Mouse (Mus musculus) ovary, adult 18-20 months (tissue): ENCODE data around the gene Psmd11.
"Not testable (repeated sequence)": the region's sequence is repeated elsewhere in the genome, so short reads cannot be mapped to it uniquely, and the experiment has no call there.

ENCODE experiments used
- DNase-seq: peaks from one replicate; pipeline ENCODE4 v3.0.0; 2022; ENCODE audit warnings: low spot score, mixed read lengths

Psmd11 gene

DNA sequence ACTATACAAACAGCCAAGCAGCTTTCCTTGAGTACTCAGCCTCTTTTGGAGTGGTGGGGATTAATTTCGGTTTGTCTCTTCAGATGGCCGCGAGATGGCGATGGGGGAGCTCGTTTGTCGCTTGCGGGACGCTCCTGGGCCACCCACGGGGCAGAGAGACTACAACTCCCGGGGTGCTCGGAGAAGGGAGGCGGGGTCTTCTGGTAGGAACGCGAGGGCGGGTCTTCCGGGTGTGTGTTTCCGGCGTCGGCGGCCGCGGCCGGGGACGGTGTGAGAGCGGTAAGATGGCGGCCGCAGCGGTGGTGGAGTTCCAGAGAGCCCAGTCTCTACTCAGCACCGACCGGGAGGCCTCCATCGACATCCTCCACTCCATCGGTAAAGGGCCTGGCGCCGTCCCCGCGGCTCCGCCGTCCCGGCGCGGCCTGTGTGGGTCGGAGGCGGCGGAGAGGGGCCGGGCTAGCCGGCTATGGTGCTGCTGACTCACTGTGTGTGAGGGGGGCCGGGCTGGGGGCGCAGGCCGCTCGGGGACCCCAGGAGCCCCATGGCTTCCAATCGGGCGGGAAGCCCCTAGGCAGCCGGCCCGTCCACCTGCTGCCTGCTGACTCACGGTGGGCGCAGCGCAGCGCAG is at the start of gene Psmd11:
Gene Psmd11 (plus strand): TSS at position 235 of the 628 bp plus-strand sequence.
- DNase-seq: peak; percentile 93

GRCm38 (mm10) chr11:80379184-80379583 is 49.2 kb upstream of the Psmd11 start:
- DNase-seq: not testable (repeated sequence)

DNA sequence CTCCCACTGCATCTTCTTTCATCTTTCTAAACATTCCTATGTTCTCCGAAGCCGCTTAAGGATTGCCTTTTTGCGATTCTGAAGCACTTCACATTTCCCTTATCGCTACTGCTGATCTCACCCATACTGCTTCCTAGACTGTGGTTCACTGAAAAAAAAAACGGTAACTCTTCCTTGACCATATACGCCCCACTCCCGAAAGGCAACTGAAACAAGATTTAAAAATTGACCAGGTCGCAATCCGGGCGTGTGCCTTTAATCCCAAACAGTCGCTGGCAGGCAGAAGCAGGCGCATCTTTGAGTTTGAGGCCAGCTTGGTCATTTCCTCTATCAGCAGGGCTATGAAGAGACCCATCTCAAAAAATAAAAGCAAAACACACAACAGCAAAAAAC is 45.8 kb upstream of the Psmd11 start:
- no peak for DNase-seq

- peak; percentile 94 for DNase-seq
Measured at GRCm38 (mm10) chr11:80383019-80383625, 45.3 kb upstream of the Psmd11 start, which contains the start of gene Zfp207. TSS of gene Zfp207 (plus strand) at chr11:80383279.

DNA sequence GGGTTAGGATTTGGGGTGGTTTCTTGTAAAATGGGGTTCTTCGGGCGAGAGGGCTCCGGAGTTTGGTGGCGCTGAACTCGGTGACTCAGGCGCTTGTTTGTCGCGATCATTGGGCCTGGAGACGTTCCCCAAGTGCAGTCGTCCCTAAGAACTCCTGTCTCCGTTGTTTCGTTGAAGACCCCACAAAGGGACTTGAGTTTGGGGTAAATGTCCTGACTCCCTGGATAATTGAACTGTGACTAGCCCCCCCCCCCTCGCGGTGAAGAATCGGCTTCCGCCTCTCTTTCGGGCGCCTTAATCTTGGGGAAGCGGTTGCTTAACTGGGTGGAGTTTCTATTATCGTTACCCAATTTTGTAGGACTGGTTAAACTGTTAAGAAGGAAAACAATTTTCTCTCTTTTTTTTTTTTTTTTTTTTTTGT is 44.8 kb upstream of the Psmd11 start:
- no peak for DNase-seq

DNA sequence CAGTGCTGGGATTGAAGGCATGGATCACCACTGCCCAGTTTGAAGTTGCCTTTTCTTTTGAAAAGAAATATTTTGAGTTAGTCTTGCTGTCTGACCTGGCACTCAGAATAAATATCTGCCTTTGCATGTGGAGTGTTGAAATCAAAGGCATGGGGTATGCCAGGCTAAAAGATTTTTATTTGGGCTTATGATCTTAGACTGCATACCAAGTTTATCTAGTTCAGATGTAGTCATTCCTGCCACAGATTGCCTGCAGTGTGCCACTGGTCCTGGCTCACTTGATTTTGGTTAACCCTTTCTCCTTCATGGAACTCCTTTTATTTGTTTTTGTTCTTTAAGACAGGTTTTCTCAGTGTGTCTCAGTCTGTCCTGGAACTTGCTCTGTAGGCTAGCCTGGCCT is 44.0 kb upstream of the Psmd11 start:
- DNase-seq: no peak

DNA sequence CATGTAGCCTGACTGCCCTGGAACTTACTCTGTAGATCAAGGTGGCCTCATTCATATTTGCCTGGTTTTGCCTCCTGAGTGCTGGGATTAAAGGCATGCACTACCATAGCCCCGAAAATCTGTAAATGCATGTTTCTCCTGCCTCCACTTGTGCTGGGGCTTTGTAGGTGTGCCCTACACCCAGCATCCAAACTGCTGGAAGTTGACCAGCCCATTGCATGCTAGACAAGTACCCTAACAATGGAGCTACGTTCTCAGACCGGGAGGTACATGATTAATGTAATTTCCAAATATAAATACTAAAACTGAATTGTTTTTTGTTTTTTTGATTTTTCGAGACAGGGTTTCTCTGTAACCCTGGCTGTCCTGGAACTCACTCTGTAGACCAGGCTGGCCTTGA is 43.4 kb upstream of the Psmd11 start:
- DNase-seq: no peak

DNA sequence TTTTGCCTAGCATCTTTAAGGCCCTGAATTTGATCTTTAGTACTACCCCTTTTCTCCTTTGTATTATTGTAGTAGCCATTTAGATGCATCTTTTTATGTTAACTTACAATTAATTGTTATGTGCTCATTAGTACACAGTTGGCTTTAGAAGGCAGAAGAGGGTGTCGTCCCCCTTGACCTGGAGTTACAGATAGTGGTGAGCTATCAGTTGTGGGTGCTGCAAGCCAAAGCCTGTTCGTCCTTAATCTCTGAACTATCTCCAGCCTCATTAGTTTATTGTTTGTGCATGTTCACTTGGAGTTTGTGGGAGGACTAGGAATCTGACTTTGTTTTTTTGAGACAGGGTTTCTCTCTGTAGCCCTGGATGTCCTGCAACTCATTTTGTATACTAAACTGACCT is 41.6 kb upstream of the Psmd11 start:
- no peak for DNase-seq

GRCm38 (mm10) chr11:80389885-80390284 is 38.5 kb upstream of the Psmd11 start:
- no peak for DNase-seq

GRCm38 (mm10) chr11:80391407-80392120 is 36.9 kb upstream of the Psmd11 start:
- no peak for DNase-seq

DNA sequence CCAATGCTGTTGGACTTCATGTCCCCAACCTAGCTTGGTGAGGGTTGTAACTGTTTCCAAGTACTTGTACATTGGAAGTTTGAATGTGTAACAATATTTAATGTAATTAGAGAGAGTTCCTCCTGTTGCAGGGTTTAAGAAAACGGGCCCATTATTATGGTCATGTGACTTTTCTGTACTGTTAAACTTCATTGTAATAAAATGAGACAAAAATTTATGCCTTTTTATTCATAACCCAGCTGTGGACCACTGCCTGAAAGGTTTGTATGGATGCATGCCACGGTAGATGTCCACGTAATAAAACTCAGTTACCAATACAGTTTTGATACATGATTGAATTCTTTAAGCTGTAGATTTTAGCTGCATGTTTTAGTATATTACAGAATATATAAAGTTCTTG is 32.5 kb upstream of the Psmd11 start:
- no peak for DNase-seq

DNA sequence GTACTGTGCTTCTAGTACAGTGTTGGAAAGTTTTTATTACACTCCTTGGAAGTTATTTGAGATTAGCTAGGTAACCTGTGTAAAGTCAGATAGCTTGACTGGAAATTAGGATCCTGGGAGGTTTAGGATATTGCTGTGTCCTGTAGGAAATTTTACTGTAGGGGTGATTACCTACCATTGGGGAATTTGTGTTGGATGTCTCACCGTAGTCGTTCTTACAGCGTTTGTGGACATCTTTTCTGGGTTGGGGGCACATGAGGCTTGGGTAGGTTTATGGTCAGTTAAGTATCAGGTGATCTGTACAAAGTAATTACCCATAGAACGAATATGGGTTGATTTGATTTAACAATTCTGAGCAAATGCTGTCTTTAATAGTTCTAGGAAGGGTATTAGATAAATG is 31.8 kb upstream of the Psmd11 start:
- DNase-seq: no peak

DNA sequence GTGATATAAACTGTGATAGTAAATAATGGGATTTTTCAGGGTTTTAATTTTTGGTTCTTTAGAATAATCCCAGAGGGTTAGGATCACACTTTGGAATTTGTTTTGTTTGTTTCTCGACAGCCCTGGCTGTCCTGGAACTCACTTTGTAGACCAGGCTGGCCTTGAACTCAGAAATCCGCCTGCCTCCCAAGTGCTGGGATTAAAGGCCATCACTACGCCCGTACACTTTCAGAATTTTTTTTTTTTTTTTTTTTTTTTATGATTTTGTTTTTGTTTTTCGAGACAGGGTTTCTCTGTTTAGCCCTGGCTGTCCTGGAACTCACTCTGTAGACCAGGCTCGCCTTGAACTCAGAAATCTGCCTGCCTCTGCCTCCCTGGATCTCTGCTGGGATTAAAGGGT is 20.5 kb upstream of the Psmd11 start:
- not testable (repeated sequence) for DNase-seq

DNA sequence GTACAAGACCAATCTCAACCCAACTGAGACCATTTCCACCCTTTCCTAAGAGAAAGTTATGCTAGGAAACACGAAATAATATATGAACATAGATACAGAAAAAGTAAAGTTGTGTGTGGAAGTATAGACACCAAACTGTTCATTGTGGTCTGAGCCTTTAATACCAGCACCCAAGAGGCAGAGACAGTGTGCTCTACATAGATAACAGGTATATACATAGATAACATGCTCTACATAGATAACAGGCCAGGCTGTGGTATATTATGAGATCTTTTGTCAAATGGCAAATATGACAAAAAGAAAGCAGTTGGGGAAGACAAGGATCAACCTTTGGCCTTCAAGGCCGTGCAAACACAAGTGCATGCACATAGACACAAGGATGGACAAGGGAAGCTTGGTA is 18.0 kb upstream of the Psmd11 start:
- DNase-seq: no peak

DNA sequence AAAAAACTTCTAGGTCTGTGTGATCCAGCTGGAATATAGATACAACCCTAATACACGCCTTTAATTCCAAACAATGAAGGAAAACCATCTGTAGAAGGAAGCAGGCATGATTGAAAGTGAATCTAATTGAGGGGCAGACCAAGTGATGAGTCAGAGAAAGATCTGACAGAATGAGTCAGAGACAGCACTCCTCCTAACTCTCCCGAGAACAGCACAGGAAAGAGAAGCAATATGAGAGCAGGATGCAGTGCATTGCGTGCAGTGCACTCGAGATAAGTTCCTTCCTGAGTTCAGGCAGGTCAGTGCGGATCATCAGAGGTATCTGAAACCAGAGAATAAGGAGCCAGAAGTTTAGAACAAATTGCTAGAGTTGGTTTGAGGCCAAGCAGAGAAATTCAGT is 11.3 kb upstream of the Psmd11 start:
- no peak for DNase-seq

GRCm38 (mm10) chr11:80419743-80420142 is 8.7 kb upstream of the Psmd11 start:
- no peak for DNase-seq

GRCm38 (mm10) chr11:80420202-80420984 is 8.0 kb upstream of the Psmd11 start:
- DNase-seq: no peak

GRCm38 (mm10) chr11:80421421-80422047 is 6.9 kb upstream of the Psmd11 start:
- DNase-seq: no peak

DNA sequence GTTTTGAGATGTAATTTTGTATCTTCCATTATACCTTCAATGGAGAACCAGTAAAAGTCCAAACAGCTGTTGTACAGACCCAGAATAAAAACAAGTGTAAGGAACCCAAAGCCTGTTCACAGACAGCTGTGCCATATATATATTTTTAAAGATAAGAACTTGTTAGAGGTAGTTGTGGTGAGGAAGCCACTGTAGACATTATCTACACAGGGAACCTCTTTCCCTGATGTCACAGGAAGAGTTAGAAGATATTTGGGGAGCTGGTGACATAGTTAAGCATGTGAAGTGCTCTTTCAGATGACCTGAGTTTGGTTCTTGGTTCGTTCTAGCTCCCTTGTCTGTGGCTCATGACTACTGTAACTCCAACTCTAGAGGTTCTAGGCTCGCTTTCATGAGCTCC is 3.7 kb upstream of the Psmd11 start:
- DNase-seq: no peak

DNA sequence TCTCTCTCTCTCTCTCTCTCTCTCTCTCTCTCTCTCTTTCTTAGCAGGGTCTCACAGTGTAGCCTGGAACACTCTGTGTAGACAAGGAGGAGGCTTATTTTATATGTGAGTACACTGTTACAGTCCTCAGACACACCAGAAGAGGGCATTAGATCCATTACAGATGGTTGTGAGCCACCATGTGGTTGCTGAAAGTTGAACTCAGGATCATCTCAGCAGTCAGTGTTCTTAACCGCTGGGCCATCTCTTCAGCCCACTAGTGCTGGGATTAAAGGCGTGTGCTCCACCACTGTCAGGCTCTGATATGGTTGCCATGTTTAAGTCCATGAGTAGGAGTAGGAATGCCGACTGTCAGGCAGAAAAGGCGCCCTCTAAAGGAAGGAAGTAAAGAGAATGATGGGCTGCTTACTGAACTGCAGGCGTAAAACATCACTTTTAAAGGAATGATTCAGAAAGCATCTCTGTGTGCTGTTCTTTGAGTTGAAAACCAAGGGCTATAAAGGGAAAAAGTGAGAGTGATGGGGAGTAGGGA is 3.1 kb upstream of the Psmd11 start:
- DNase-seq: no peak

- not testable (repeated sequence) for DNase-seq
Measured at GRCm38 (mm10) chr11:80426029-80426813, 2.2 kb upstream of the Psmd11 start.
